Mouse (Mus musculus): ENCODE data around the gene Asb16.

The Asb16 gene

GRCm38 (mm10) chr11:102309821-102310617, 41.5 kb downstream of the Asb16 start:
- in situ Hi-C loops (cut with MboI, MseI) = no loop called here

GRCm38 (mm10) chr11:102310768-102311695, 42.5 kb downstream of the Asb16 start:
- in situ Hi-C loops (cut with MboI, MseI) = no loop called here

GRCm38 (mm10) chr11:102311966-102312365, 43.4 kb downstream of the Asb16 start:
- in situ Hi-C loops (cut with MboI, MseI) = no loop called here

- in situ Hi-C loops (cut with MboI, MseI) = no loop called here
These were observed 44.0 kb downstream of the Asb16 start for GRCm38 (mm10) chr11:102312586-102312985.

GRCm38 (mm10) chr11:102314321-102314720, 45.8 kb downstream of the Asb16 start:
- in situ Hi-C loops (cut with MboI, MseI) = no loop called here

DNA sequence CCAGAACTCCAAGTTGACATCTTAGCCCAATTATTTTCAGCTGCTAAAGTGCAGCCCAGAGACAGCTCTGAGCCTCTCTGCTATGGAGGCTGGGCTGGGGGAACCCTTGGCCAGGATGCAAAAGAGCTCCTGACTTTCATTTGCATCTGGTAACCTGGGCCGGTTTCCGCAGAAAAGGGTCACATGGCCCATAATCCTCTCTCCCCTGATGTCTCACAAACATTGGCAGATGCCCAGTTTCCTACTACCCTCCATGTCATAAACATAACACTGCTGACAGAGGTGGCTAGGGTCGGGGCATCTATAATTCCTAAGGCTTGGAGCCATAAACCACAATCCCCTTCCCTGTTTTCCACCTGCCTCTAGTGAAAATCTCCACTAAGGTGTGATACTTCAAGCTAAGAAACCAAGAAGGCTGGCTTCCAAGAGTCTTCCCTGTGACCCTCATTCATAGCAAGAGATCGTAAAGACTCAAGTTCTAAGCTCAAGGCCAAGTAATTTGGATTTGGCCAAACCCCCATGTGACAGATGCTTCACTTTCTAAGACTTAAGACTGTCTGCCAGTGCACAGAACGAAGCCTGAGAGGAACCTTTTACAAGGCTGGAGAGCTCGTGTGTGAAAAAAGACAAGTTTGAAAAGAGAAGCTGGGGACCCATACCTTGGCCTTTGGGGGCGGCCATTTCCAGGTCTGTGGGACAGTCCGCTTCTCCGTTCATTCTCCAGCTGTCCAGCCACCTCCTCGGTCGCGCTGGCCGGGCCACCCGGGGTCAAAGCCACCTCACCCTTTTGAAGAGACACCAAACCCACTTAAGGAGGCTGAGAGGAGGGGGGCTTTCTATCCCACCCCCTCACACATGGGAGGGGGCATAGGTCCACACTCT, 47.4 kb downstream of the Asb16 start:
- in situ Hi-C loops (cut with MboI, MseI) = no loop called here

GRCm38 (mm10) chr11:102316572-102317297, 48.2 kb downstream of the Asb16 start:
- in situ Hi-C loops (cut with MboI, MseI) = no loop called here

DNA sequence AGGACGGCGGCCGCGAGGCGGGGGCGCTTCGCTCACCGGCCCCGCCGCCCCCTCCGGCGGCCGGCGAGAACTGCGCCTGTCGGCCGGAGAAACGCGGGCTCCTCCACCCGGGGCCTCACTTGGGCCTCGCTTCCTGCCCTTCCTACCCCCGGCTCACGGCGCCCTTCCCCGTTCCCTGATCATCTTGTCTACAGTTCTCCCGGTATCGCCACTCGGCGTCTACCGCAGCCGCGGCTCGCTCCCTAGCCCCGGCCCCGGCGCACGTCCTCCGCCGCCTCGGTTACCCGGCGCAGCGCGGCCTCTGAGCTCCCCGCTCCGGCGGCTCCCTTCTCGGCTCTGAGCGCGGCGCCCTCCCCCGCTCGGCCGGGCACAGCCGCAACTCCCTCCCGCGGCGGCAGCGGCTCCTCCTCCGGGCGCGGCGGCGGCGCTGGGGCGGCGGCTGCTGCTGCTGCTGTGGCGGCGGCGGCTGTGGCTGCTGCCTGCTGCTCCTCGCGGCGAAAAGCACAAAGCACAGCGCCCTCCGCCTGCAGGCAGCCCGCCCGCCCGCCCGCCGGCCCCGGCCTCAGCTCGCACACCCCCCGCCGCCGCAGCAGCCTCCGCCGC, 48.9 kb downstream of the Asb16 start:
- in situ Hi-C loops (cut with MboI, MseI) = no loop called here

DNA sequence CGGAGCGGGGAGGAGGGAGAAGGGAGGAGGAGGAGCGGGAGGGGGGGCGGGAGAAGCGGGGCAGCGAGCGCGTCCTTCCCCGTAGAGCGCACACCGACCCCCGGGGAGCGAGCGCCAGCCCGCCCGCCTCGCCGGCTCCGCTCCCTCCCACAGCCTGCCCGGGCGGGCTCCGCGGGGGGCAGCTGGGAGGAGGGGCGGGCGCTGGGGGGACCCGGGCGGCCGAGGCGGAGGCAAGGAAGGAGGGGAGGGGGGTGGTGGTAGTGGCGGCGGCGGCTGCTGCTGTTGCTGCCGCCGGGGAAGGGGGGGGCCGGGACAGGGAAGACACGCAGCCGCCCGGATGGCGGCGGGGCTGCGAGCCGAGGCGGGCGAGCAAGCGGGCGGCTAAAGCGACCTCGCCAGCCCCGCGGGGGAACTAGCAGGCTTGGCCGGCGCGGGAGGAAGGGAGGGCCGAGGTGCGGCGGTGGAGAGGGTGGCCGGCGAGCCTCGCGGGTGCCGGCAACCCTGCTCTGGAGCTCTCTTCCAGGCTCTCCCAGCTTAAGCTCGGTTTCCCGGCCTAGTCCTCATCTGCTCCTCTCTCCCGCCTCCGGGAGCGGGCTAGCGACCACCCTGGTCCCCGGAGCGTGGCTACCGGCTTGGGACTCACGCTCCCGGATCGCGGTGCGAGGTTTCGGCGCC, 49.5 kb downstream of the Asb16 start:
- in situ Hi-C loops (cut with MboI, MseI) = no loop called here

DNA sequence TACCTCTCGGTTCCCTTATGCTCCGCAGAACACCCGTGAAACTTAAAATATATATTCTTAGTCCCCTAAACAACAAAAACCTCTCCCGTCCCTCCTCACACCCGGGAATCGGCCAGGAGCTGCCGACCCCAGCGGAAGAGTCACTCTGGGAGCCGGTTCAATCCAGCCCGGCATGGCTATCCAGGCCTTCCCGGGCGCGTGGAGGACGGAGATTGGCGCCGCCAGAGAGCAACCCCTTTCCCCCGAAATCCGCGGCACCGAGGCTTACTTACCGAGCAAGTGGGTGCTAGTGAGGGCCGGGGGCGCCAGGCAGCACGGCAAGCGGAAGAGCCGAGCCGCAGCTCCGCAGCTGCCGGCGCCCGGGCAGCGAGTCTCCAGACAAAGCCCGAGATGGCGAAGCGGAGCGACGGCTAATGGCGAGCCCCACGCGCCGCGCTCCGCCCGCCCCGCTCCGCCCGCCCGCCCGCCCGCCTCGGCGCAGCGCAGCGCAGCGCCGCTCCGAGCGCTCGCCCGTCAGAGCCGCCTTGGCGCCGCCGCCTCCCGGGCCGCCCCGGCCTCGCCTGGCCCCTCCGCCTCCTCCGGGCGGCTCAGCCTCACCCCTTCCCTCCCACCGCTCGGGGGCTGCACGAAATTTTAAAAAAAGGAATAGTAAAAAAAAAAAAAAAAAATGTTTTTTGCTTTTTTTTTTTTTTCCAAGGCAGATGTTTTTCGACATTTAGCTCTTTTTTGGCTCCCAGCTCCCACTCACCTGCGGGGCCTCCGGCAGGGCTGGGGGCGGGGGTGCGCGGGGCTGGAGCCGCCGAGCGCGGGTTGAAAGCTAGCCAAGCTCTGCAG, 50.2 kb downstream of the Asb16 start:
- in situ Hi-C loops (cut with MboI, MseI) = no loop called here

DNA sequence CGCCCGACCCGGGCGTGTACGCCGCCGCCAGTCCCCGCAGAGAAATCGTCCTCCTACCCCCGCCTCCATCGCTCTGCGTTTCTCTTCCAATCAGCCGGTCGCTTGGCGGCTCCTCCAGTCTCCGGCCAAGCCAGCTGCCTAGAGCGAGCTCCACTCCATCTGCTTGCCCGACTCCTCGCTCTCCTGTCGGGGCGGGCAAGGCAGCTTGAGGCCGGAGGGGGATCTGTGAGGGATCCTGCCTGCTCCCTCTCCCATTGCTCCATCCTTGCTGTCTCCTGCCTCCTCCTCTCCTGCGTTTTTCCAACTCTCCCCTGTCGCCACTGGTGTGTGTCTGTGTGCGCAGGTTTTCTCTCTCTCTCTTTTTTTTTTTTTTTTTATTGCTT, 50.9 kb downstream of the Asb16 start, which contains the start of gene Ubtf:
Ubtf (minus strand) TSS at position 333 of the 383 bp plus-strand sequence.
- in situ Hi-C loops (cut with MboI, MseI) = no loop called here

- in situ Hi-C loops (cut with MboI, MseI) = loop anchor here (5.0 kb wide), 1 partner anchor 112 kb away; the partner anchor contains the start of gene Grn
These were observed 51.6 kb downstream of the Asb16 start for GRCm38 (mm10) chr11:102319941-102320685.

- in situ Hi-C loops (cut with MboI, MseI) = loop anchor here (5.0 kb wide), 1 partner anchor 112 kb away; the partner anchor contains the start of gene Grn
These were observed 52.1 kb downstream of the Asb16 start for GRCm38 (mm10) chr11:102320686-102321005.

GRCm38 (mm10) chr11:102321931-102322330, 53.4 kb downstream of the Asb16 start:
- in situ Hi-C loops (cut with MboI, MseI) = loop anchor here (5.0 kb wide), 1 partner anchor 110 kb away; the partner anchor contains the start of gene Grn

GRCm38 (mm10) chr11:102323516-102323915, 55.0 kb downstream of the Asb16 start:
- in situ Hi-C loops (cut with MboI, MseI) = loop anchor here (5.0 kb wide), 1 partner anchor 109 kb away; the partner anchor contains the start of gene Grn

- in situ Hi-C loops (cut with MboI, MseI) = no loop called here
These were observed 58.7 kb downstream of the Asb16 start for GRCm38 (mm10) chr11:102327250-102327649.

DNA sequence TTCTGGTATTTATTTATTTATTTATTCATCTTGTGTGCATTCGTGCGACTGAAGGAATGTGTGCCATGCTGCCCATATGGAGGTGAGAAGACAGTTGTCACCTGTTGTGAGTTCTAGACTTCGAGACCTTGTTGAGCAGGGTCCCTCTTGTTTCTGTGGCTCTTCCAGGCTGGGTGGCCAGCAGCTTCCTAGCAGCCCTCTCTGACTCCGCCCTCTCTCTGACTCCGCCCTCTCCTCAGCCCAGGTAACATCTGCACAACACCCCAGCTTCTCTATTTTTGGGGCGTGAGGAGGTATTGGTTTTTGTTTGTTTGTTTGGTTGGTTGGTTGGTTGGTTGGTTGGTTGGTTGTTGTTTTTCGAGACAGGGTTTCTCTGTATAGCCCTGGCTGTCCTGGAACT, 59.3 kb downstream of the Asb16 start:
- in situ Hi-C loops (cut with MboI, MseI) = no loop called here
